Mouse (Mus musculus) liver, adult 2 months (tissue): ENCODE results near the gene Gmip. TPM values are rescaled to one million over a fixed set of nuclear protein-coding genes. Genes with fewer than 3 reads are reported as not detected.
A peak's percentile ranks its signal among the peaks of the same experiment; 100 is the strongest.

Experiments used
- DNase-seq: peaks from one replicate; pipeline ENCODE4 v3.0.0-alpha.2; 2011; ENCODE audit warnings: low read depth, low spot score; ENCODE audit errors: extremely low read depth
- H3K27ac ChIP-seq: fragments of 200-500 bp; replicated peaks from 2 replicates; pipeline ENCODE4 v1.5.1; 2012; ENCODE audit warnings: low read depth, mild to moderate bottlenecking, control low read depth, inconsistent platforms, low read length; ENCODE audit not compliant: insufficient read depth
- H3K27me3 ChIP-seq: fragments of 200-500 bp; 2 replicates; pipeline ENCODE4 v1.6.1; 2012; ENCODE audit warnings: mild to moderate bottlenecking, moderate library complexity, low read length, inconsistent platforms; ENCODE audit not compliant: control insufficient read depth, insufficient read depth
- H3K36me3 ChIP-seq: fragments of 200-500 bp; 2 replicates; pipeline ENCODE4 v1.6.1; 2012; ENCODE audit warnings: low read length, inconsistent platforms; ENCODE audit not compliant: control insufficient read depth, insufficient read depth
- H3K4me1 ChIP-seq: fragments of 200-500 bp; 2 replicates; pipeline ENCODE4 v1.6.1; 2011; ENCODE audit warnings: low read length; ENCODE audit not compliant: control insufficient read depth, insufficient read depth
- H3K4me3 ChIP-seq: fragments of 200-500 bp; 2 replicates; pipeline ENCODE4 v1.5.1; 2011; ENCODE audit warnings: low read depth, mild to moderate bottlenecking, control low read depth, low read length, moderate library complexity; ENCODE audit not compliant: insufficient read depth
- H3K79me2 ChIP-seq: fragments of 200-500 bp; 2 replicates; pipeline ENCODE4 v1.6.1; 2012; ENCODE audit warnings: inconsistent platforms, mild to moderate bottlenecking, low read length, moderate library complexity; ENCODE audit not compliant: control insufficient read depth, insufficient read depth
- H3K9ac ChIP-seq: fragments of 200-500 bp; 2 replicates; pipeline ENCODE4 v1.6.1; 2012; ENCODE audit warnings: low read depth, mild to moderate bottlenecking, control low read depth, inconsistent platforms, low read length
- CTCF ChIP-seq: fragments of 200-500 bp; IDR thresholded peaks from 2 replicates; pipeline ENCODE4 v1.5.1; 2011; ENCODE audit warnings: low read depth, low read length, control low read depth
- POLR2A ChIP-seq: fragments of 200-500 bp; IDR thresholded peaks from 2 replicates; pipeline ENCODE4 v1.6.1; 2011; ENCODE audit warnings: low read length, control low read depth; ENCODE audit not compliant: insufficient read depth; ENCODE audit errors: extremely low read depth
- WGBS: fragments of 180-500 bp; shearing (Covaris S2); methylation state at CpG from one replicate; pipeline ENCODE4 v1.1.7; 2018; 5-methylcytosine and 5-hydroxymethylcytosine counted together
- polyA plus RNA-seq: library from polyadenylated mRNA; depleted of rRNA; stranded (reverse); fragments of >200 nt; gene quantifications from 2 replicates; pipeline ENCODE4 v1.2.3, GENCODE M21; 2012
- total RNA-seq: library from RNA; depleted of rRNA; stranded (reverse); fragments of >200 nt; gene quantifications from 2 replicates; pipeline ENCODE4 v1.2.3, GENCODE M21; 2014

Gmip gene
- total and polyA plus RNA-seq, 2 experiments, result 2.2 to 12.6 TPM

DNA sequence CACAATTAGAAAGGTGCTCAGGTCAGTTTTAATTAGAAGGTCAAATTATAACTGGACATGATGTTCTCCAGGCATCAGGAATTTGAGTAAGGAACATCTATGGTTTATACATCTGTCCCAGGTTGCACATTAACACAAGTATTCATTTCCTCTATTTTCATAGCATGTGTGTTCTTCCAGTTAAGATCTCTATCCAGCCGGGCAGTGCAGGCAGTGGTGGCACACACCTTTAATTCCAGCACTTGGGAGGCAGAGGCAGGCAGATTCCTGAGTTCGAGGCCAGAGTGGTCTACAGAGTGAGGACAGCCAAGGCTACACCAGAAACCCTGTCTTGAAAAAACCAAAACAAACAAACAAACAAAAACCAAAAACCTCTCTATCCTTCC is 33.3 kb upstream of the Gmip start:
- Histone ChIP-seq H3K27ac (no peak overlapping the region), H3K4me1 (peaks cover 7% of the 10 kb centered on the region), H3K9ac (no peak overlapping the region), H3K27me3 (no peaks in the 10 kb centered on the region), H3K79me2 (peaks cover 8% of the 10 kb centered on the region; the same call in 1 of the 2 replicates), H3K4me3 (no peak overlapping the region), H3K36me3 (no peaks in the 10 kb centered on the region)
- TF ChIP-seq CTCF (no peak), POLR2A (no peak)
- 43% methylated on average over 2 of the region's 2 CpGs for WGBS
- DNase-seq, result no peak

DNA sequence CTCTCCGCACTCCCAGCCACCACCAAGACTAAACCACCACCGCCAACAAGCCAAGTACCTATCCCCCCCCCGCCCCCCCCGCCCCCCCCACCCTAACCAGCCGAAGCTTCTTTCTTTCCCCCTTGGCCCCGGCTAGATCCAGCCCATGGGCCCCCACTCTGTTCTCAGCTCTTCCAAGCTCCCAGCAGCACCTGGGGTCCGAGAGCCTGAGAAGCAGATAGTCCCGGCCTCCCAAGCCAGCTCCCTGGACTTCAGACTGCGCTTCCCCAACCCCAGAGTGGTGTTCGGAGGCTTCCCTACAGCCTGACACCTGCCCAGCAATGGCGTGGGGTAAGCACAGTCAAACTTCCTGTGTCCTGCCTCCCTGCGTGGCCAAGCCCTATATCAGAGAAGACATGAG is 31.4 kb upstream of the Gmip start:
- peaks cover 5% of the 10 kb centered on the region for H3K4me1 ChIP-seq
- no peak overlapping the region for H3K9ac ChIP-seq
- WGBS, result 84% methylated on average over 9 of the region's 12 CpGs
- no peak for DNase-seq
- H3K27me3 ChIP-seq, result no peaks in the 10 kb centered on the region
- H3K27ac ChIP-seq, result no peak overlapping the region
- TF ChIP-seq POLR2A (no peak), CTCF (no peak)
- peaks cover 6% of the 10 kb centered on the region; the same call in 1 of the 2 replicates for H3K79me2 ChIP-seq
- no peaks in the 10 kb centered on the region for H3K36me3 ChIP-seq
- no peak overlapping the region for H3K4me3 ChIP-seq

DNA sequence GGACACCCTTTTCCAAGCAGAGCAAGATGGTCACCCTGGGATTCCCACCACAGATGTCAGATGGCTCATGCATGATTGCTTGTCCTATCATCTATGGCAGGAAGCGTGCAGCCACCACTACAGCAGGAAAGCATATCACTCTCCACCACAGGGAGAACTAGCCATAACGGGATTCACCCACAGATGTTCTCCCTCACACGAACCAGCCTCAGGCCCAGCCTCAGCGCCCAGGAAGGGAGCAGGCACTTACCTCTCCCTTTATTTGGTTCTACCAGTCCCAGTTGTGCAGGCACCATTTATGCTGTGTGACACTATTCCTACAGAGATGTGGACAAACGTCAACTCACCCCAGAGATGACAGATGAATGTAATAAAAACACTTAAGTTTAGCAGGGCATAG is 19.4 kb upstream of the Gmip start:
- peaks cover 6% of the 10 kb centered on the region for H3K79me2 ChIP-seq
- no peak overlapping the region for H3K27ac ChIP-seq
- no peak for TF ChIP-seq POLR2A
- TF ChIP-seq CTCF, result no peak
- H3K4me3 ChIP-seq, result no peak overlapping the region
- no peaks in the 10 kb centered on the region for H3K27me3 ChIP-seq
- H3K9ac ChIP-seq, result no peak overlapping the region
- 0 out of 2 replicates have a peak, but pooled peaks cover 4% of the 10 kb centered on the region for H3K36me3 ChIP-seq
- WGBS, result 93% methylated on average over 5 of the region's 5 CpGs
- H3K4me1 ChIP-seq, result 0 out of 2 replicates have a peak, but pooled peaks cover 6% of the 10 kb centered on the region
- DNase-seq, result no peak

DNA sequence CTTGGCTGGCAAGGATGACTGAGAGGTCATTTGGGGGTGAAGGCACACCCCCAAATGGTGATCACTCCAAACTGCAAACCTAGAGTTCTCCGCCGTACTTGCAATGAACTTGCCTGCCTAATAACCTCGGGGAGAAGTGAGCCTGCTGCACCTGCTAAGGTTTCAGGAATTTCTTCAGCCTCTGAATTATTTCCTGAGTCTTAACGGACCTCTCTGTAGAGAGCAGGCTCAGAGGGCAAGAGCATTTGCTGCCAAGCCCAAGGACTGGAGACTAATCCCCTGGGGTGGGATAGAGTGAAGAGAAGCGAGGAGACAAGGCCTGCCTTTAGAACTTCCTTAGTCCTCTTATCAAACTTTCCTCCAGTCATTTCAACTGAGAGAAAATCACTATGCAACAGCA is 18.7 kb upstream of the Gmip start:
- no peak overlapping the region for H3K9ac ChIP-seq
- TF ChIP-seq POLR2A (no peak), CTCF (no peak)
- WGBS, result 60% methylated on average over 5 of the region's 5 CpGs
- H3K36me3 ChIP-seq, result peaks cover 8% of the 10 kb centered on the region; the same call in 1 of the 2 replicates
- peaks cover 6% of the 10 kb centered on the region for H3K79me2 ChIP-seq
- H3K27ac ChIP-seq, result no peak overlapping the region
- H3K27me3 ChIP-seq, result no peaks in the 10 kb centered on the region
- no peak overlapping the region for H3K4me3 ChIP-seq
- DNase-seq, result no peak
- H3K4me1 ChIP-seq, result 0 out of 2 replicates have a peak, but pooled peaks cover 6% of the 10 kb centered on the region

GRCm38 (mm10) chr8:69790364-69790763 is 18.1 kb upstream of the Gmip start:
- TF ChIP-seq CTCF (no peak), POLR2A (no peak)
- Histone ChIP-seq H3K36me3 (peaks cover 13% of the 10 kb centered on the region; the same call in 1 of the 2 replicates), H3K9ac (peak overlapping the region; percentile 50), H3K79me2 (peaks cover 6% of the 10 kb centered on the region), H3K4me3 (peak overlapping the region; percentile 96), H3K27ac (peak overlapping the region; percentile 82), H3K4me1 (0 out of 2 replicates have a peak, but pooled peaks cover 6% of the 10 kb centered on the region), H3K27me3 (no peaks in the 10 kb centered on the region)
- 17% methylated on average over 11 of the region's 11 CpGs for WGBS
- DNase-seq, result no peak

DNA sequence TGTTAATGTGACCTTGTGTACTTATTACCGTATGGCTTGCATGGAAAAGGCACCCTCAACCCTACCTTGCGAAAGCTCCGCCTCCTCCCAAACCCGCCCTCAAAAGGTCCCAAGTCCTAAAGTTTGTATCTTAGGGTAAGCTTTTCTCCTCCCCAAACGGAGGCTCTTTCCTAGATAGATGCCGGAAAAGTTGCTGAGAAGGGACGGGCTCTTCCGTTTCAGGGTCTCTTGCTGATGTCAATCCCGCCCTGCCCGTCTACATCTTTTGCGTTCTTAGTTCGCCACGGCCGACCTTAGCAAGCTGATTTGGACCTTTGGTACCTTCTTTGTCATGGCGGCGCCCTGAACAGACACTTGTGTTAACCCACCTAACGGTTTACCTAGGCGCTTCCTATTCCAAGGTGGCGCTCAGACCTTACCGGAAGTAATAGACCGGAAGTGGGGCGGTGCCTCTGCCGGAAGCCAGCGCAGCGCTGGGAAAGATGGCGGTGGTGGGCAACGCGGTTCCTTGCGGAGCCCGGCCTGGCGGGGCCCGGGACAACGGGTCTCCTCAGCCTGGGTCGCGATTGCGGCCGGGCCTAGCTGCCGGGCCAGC is 17.6 kb upstream of the Gmip start, which contains the start of the genes Atp13a1 and Zfp866:
TSS of gene Atp13a1 (plus strand) at position 391 of the 595 bp plus-strand sequence.
TSS of gene Zfp866 (minus strand) at position 406 of the 595 bp plus-strand sequence.
- Histone ChIP-seq H3K4me1 (0 out of 2 replicates have a peak, but pooled peaks cover 6% of the 10 kb centered on the region), H3K79me2 (peaks cover 6% of the 10 kb centered on the region), H3K27ac (peak within 1 kb of the TSS; percentile 82), H3K27me3 (no peaks in the 10 kb centered on the region), H3K9ac (peak within 1 kb of the TSS; percentile 96), H3K36me3 (peaks cover 15% of the 10 kb centered on the region; the same call in 1 of the 2 replicates), H3K4me3 (peak within 1 kb of the TSS; percentile 96)
- WGBS, result under 1% methylated on average over 38 of the region's 38 CpGs
- peak; percentile 89 for DNase-seq
- TF ChIP-seq CTCF (no peak), POLR2A (peak; percentile 74; the same call in 1 of the 2 replicates)
